Mouse (Mus musculus) hindbrain, embryonic 14.5 days (tissue): ENCODE measurements at regions not wholly inside any gene's neighbourhood (a gene's known extent, or its start where the extent isn't known, plus 50 kb on each side); places are given as distances from the start of the nearest gene placed in this dataset.

ENCODE experiments used
- ATAC-seq: fragments of 200-750 bp; cut with Nextera tagmentation; 2 replicates; pipeline ENCODE4 v1.8.0; 2017; ENCODE audit warnings: moderate number of reproducible peaks, mild to moderate bottlenecking, moderate TSS enrichment, moderate library complexity; ENCODE audit not compliant: low FRiP score
- DNase-seq: peaks from one replicate; pipeline ENCODE4 v3.0.0-alpha.2; 2015; ENCODE audit warnings: low spot score
- H3K27ac ChIP-seq: fragments of 300-500 bp; sonication (generic); 2 replicates; pipeline ENCODE4 v1.5.1; 2014; ENCODE audit warnings: mild to moderate bottlenecking, moderate library complexity
- H3K27me3 ChIP-seq: fragments of 300-500 bp; sonication (generic); 2 replicates; pipeline ENCODE4 v1.6.1; 2014; ENCODE audit warnings: mild to moderate bottlenecking, low read length, mixed read lengths; ENCODE audit not compliant: control insufficient read depth, insufficient read depth
- H3K36me3 ChIP-seq: fragments of 300-500 bp; sonication (generic); replicated peaks from 2 replicates; pipeline ENCODE4 v1.6.1; 2014; ENCODE audit not compliant: control insufficient read depth, insufficient read depth
- H3K4me1 ChIP-seq: fragments of 300-500 bp; sonication (generic); replicated peaks from 2 replicates; pipeline ENCODE4 v1.6.1; 2014; ENCODE audit warnings: antibody characterized with exemption, low read length, mixed read lengths; ENCODE audit not compliant: control insufficient read depth, insufficient read depth
- H3K4me2 ChIP-seq: fragments of 300-500 bp; sonication (generic); replicated peaks from 2 replicates; pipeline ENCODE4 v1.6.1; 2014; ENCODE audit warnings: mild to moderate bottlenecking, moderate library complexity
- H3K4me3 ChIP-seq: fragments of 300-500 bp; sonication (generic); replicated peaks from 2 replicates; pipeline ENCODE4 v1.5.1; 2014; ENCODE audit warnings: mild to moderate bottlenecking, low read length
- H3K9ac ChIP-seq: fragments of 300-500 bp; sonication (generic); 2 replicates; pipeline ENCODE4 v1.6.1; 2014
- H3K9me3 ChIP-seq: fragments of 300-500 bp; sonication (generic); 2 replicates; pipeline ENCODE4 v1.6.1; 2016; ENCODE audit warnings: low read length; ENCODE audit not compliant: control insufficient read depth
- WGBS: fragments of 180-500 bp; shearing (Covaris S2); extraction: QIAGEN DNeasy Blood & Tissue Kit; methylation state at CpG from one replicate; pipeline ENCODE4 v1.1.7; 2014; 5-methylcytosine and 5-hydroxymethylcytosine counted together

GRCm38 (mm10) chr13:107485400-107486017 lies 463.6 kb upstream of the Kif2a start:
- Histone ChIP-seq H3K4me2 (no peak overlapping the region), H3K27me3 (no peaks in the 10 kb centered on the region), H3K27ac (no peak overlapping the region), H3K36me3 (no peaks in the 10 kb centered on the region), H3K4me3 (no peak overlapping the region), H3K4me1 (peaks cover 12% of the 10 kb centered on the region), H3K9me3 (no peaks in the 10 kb centered on the region), H3K9ac (no peak overlapping the region; the same call in 1 of the 2 replicates)
- DNase-seq: no peak
- WGBS: 75% methylated on average over 4 of the region's 4 CpGs
- ATAC-seq: peak; percentile 33; the same call in 1 of the 2 replicates

GRCm38 (mm10) chr13:107484630-107484998 lies 462.7 kb upstream of the Kif2a start:
- H3K36me3 ChIP-seq: no peaks in the 10 kb centered on the region
- 32% methylated on average over 6 of the region's 6 CpGs for WGBS
- no peak overlapping the region for H3K4me3 ChIP-seq
- H3K27me3 ChIP-seq: no peaks in the 10 kb centered on the region
- no peaks in the 10 kb centered on the region for H3K9me3 ChIP-seq
- no peak for ATAC-seq
- H3K27ac ChIP-seq: peak overlapping the region; percentile 35; the same call in 1 of the 2 replicates
- H3K9ac ChIP-seq: no peak overlapping the region
- no peak for DNase-seq
- peaks cover 12% of the 10 kb centered on the region for H3K4me1 ChIP-seq
- no peak overlapping the region for H3K4me2 ChIP-seq

- ATAC-seq: peak; percentile 78
- Histone ChIP-seq H3K9me3 (no peaks in the 10 kb centered on the region), H3K4me3 (no peak overlapping the region), H3K4me1 (peaks cover 12% of the 10 kb centered on the region), H3K9ac (no peak overlapping the region), H3K27ac (peak overlapping the region; percentile 35; the same call in 1 of the 2 replicates), H3K27me3 (no peaks in the 10 kb centered on the region), H3K36me3 (no peaks in the 10 kb centered on the region), H3K4me2 (no peak overlapping the region)
- peak; percentile 53 for DNase-seq
- WGBS: 19% methylated on average over 12 of the region's 12 CpGs
Observed at GRCm38 (mm10) chr13:107483967-107484629, 462.2 kb upstream of the Kif2a start.

- ATAC-seq (peak; percentile 66), DNase-seq (no peak)
- H3K9me3 ChIP-seq: no peaks in the 10 kb centered on the region
- WGBS: 48% methylated on average over 3 of the region's 3 CpGs
- H3K27me3 ChIP-seq: no peaks in the 10 kb centered on the region
- H3K36me3 ChIP-seq: no peaks in the 10 kb centered on the region
- no peak overlapping the region for H3K27ac ChIP-seq
- no peak overlapping the region for H3K9ac ChIP-seq
- H3K4me2 ChIP-seq: no peak overlapping the region
- H3K4me3 ChIP-seq: no peak overlapping the region
- peaks cover 12% of the 10 kb centered on the region for H3K4me1 ChIP-seq
Observed at GRCm38 (mm10) chr13:107475166-107475565, 453.2 kb upstream of the Kif2a start.

GRCm38 (mm10) chr13:107469491-107470276 lies 447.8 kb upstream of the Kif2a start:
- WGBS: under 1% methylated on average over 13 of the region's 13 CpGs
- peak overlapping the region; percentile 50 for H3K4me2 ChIP-seq
- 0 out of 2 replicates have a peak overlapping the region, but pooled peaks have one; percentile 6 for H3K4me3 ChIP-seq
- peak; percentile 64; the same call in 1 of the 2 replicates for ATAC-seq
- H3K9me3 ChIP-seq: no peaks in the 10 kb centered on the region
- H3K36me3 ChIP-seq: no peaks in the 10 kb centered on the region
- H3K9ac ChIP-seq: no peak overlapping the region
- H3K4me1 ChIP-seq: peaks cover 26% of the 10 kb centered on the region
- no peaks in the 10 kb centered on the region for H3K27me3 ChIP-seq
- peak; percentile 58 for DNase-seq
- H3K27ac ChIP-seq: peak overlapping the region; percentile 44; the same call in 1 of the 2 replicates

GRCm38 (mm10) chr13:107462791-107463190 lies 440.9 kb upstream of the Kif2a start:
- DNase-seq: no peak
- H3K27me3 ChIP-seq: no peaks in the 10 kb centered on the region
- no peak overlapping the region for H3K9ac ChIP-seq
- H3K9me3 ChIP-seq: no peaks in the 10 kb centered on the region
- ATAC-seq: no peak
- peaks cover 10% of the 10 kb centered on the region for H3K4me1 ChIP-seq
- no peak overlapping the region for H3K4me2 ChIP-seq
- WGBS: 91% methylated on average over 7 of the region's 7 CpGs
- H3K27ac ChIP-seq: no peak overlapping the region
- no peaks in the 10 kb centered on the region for H3K36me3 ChIP-seq
- no peak overlapping the region for H3K4me3 ChIP-seq

- Histone ChIP-seq H3K4me2 (peak overlapping the region; percentile 23), H3K27me3 (no peaks in the 10 kb centered on the region), H3K9ac (no peak overlapping the region), H3K9me3 (no peaks in the 10 kb centered on the region), H3K4me3 (no peak overlapping the region), H3K4me1 (peaks cover 7% of the 10 kb centered on the region), H3K36me3 (no peaks in the 10 kb centered on the region), H3K27ac (peak overlapping the region; percentile 0; the same call in 1 of the 2 replicates)
- WGBS: 19% methylated on average over 16 of the region's 16 CpGs
- ATAC-seq: peak; percentile 94; the same call in 1 of the 2 replicates
- DNase-seq: peak; percentile 86
Observed at GRCm38 (mm10) chr13:107461048-107461912, 439.4 kb upstream of the Kif2a start.

GRCm38 (mm10) chr13:107458730-107459129 lies 436.8 kb upstream of the Kif2a start:
- Histone ChIP-seq H3K4me2 (no peak overlapping the region), H3K9me3 (no peaks in the 10 kb centered on the region), H3K4me1 (peaks cover 7% of the 10 kb centered on the region), H3K4me3 (no peak overlapping the region), H3K36me3 (no peaks in the 10 kb centered on the region), H3K9ac (no peak overlapping the region), H3K27ac (no peak overlapping the region), H3K27me3 (no peaks in the 10 kb centered on the region)
- DNase-seq (no peak), ATAC-seq (no peak)
- 91% methylated on average over 4 of the region's 4 CpGs for WGBS
